19 mouse cellular contexts compared by ENCODE assay signal in the genomic region with DNA sequence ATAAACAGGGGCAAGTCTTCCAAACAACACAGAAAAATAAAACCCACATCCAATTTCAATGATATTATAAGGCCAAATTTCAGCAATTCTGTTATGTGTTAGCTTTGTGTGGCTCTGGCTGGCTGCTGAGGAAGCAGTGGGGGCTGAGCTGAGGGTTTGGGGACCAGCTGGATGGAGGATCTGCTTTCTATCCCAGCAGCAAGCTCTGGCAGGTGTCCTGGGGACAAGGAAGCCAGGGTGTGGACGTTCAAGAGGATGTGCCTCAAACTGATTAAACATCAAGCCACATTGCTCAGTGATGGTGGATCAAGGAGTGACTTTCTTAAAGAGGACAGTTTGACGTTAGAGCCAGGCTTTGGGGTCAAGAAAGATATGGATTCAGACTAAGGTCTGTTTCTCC.
"Had no signal": no experiment of that assay in that cellular context is flagged by ENCODE, and none has a peak within 500 bp of the region (broad histone marks: within the 10 kb centered on the region; RNA-seq: fewer than 3 reads in every experiment).

No protein-coding gene starts in this region.

- H3K4me3 ChIP-seq: left cerebral cortex, adult 2 months; liver, embryonic 13.5 days; midbrain, embryonic 12.5 days; midbrain, embryonic 15.5 days; neural tube, embryonic 12.5 days; neural tube, embryonic 15.5 days had no signal

- H3K4me1 ChIP-seq: liver, embryonic 13.5 days; midbrain, embryonic 12.5 days; midbrain, embryonic 15.5 days; neural tube, embryonic 12.5 days had no signal

- H3K9me3 ChIP-seq: liver, embryonic 13.5 days; midbrain, embryonic 12.5 days; midbrain, embryonic 15.5 days; neural tube, embryonic 12.5 days; neural tube, embryonic 15.5 days had no signal

- H3K27ac ChIP-seq: left cerebral cortex, adult 2 months; liver, embryonic 13.5 days; macrophage; midbrain, embryonic 12.5 days; midbrain, embryonic 15.5 days; neural tube, embryonic 12.5 days; neural tube, embryonic 15.5 days; stomach, postnatal 0 days had no signal

- H3K4me2 ChIP-seq: liver, embryonic 13.5 days; midbrain, embryonic 12.5 days; midbrain, embryonic 15.5 days; neural tube, embryonic 12.5 days; neural tube, embryonic 15.5 days had no signal

- ATAC-seq: midbrain, embryonic 15.5 days had no signal

- H3K9ac ChIP-seq: liver, embryonic 13.5 days; midbrain, embryonic 12.5 days; midbrain, embryonic 15.5 days; neural tube, embryonic 12.5 days; neural tube, embryonic 15.5 days had no signal

- H3K27me3 ChIP-seq: liver, embryonic 13.5 days; midbrain, embryonic 12.5 days; midbrain, embryonic 15.5 days; neural tube, embryonic 12.5 days; neural tube, embryonic 15.5 days had no signal

- DNase-seq: kidney, adult 18-20 months; kidney, adult 9 months; kidney, postnatal 14 days; kidney, postnatal 4 days; liver, embryonic 13.5 days; lung, adult 2 months; right cerebral cortex, adult 18-20 months; right cerebral cortex, postnatal 14 days; right cerebral cortex, postnatal 4 days; thymus, adult 2 months; thymus, postnatal 14 days; thymus, postnatal 4 days had no signal

- H3K36me3 ChIP-seq: liver, embryonic 13.5 days; midbrain, embryonic 12.5 days; midbrain, embryonic 15.5 days; neural tube, embryonic 12.5 days; neural tube, embryonic 15.5 days had no signal
